Mouse (Mus musculus): ENCODE data around the gene Cntd1. TPM values are rescaled to one million over a fixed set of nuclear protein-coding genes. Genes with fewer than 3 reads are reported as not detected.

Cntd1 gene
- 1 to 10 TPM; 1.1 TPM for total RNA-seq (2023)

DNA sequence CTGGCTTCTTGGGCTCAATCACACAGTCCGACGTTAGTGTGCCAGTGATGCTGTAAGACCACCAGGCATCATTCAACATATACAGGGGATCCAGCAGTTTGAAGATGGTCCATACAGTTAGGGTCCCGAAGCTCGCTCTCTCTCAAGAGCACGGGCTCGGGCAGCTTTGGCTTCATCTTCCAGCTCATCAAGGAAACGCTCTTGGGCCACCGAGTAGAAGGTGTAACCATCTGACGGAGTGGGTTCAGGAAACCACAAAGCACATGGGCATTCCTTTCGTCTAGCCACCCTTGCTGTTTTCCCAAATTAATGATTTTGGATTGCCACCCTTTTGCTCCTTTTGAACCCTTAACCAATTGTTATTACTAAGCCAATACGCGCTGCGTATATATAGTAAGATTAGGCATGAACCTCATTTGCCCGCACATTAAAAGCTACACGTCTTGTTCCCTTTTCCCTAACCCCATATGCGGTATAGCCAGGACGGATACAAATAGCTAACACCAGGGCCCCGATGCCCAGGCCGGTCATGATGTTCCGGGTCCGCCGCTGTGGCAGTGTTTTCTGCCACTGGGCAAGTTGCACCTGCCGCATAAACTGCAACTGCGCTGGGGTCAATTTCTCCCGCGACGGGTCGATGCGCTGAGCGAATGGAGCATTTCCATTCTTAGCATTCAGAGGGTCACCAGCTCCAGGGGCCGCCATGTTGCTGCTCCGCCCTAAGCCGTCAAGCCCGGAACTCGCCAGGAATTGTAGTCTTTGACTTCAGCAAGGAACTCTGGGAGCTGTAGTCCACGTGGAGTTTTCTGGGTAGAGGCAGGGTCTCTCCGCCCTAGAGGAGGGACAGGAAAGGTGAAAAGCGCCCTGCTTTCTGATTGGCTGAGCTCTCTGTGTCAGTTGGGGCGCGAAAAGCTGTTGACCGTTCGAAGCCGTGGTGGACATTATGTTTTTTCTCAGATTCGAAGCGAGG, at the start of gene Cntd1, which contains the start of gene Coa3:
Gene Cntd1, plus strand, starts transcription at position 790 of the 970 bp plus-strand sequence.
Gene Coa3, minus strand, starts transcription at position 892 of the 970 bp plus-strand sequence.

DNA sequence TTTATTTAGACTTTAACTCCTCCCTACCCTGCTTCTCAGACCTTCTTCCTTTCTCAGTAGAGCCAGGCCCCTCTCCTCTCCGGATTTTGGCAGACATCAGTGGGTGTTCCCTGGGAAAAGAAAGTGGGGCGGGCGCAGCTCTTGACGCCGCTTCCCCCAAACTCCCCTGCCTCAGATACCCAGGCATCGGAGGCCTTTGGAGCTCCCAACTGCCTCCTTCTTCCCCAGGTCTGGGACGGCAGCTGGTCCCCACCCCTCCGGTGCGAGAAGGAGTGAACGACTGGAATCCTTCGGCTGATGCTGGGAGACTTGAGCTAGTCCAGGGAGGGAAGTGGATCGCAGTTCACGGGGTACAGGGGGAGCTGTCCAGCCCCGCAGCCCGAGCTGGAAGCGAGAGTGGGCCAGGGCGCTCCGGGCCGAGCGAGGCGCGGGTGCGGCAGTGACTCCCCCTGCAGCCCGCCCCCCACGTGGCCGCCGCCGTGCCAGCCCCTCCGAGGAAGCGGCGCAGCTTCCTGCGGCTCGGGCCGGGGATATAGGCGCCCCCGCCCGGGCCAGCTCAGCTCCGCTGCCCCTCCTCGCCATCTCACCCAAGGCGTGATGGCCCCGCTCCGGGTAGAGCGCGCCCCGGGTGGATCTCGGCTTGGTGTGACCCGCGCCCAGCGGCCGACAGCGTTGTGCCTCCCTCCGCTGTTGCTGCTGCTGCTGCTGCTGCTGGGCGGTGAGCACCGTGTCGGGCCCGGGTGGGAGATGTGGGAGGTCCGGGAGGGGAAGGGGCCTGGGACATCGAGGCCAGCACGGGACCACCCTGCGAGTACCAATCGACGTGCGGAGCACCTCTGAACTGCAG, 32.7 kb upstream of the Cntd1 start, which contains the start of gene Ramp2:
Gene Ramp2, plus strand, starts transcription at position 174 of the 847 bp plus-strand sequence.

DNA sequence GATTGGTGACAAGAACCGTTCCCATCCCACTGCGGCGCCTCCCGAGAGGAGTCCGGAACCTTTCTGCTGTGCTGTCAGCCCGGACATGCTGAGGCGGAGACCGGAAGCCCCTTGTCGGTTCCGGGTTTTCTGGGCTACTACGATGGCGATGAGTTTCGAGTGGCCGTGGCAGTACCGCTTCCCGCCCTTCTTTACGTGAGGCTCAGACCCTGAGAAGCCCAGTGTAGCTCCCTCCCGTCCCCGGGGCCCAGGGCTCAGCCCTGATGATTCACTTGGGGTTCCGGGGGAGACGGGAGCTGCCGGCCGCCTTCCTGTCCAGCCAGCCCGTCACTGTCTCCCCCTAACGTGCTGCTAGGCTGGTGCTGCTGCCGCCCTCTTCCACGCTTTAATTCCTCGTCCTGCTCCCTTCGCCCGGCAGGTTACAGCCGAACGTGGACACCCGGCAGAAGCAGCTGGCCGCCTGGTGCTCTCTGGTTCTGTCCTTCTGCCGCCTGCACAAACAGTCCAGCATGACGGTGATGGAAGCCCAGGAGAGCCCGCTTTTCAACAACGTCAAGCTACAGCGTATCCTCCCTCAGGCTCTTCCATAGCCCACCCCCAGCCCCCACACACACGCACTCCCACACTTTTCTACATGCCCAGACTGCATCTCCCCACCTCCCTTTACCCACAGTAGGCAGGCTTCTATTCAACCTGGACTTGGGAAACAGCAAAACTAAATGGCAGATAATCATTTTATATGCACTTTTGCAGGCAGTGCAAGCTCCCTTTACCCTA, 25.0 kb upstream of the Cntd1 start, which contains the start of gene Vps25:
Gene Vps25, plus strand, starts transcription at position 95 of the 777 bp plus-strand sequence.

GRCm38 (mm10) chr11:101259948-101260825, 18.6 kb upstream of the Cntd1 start, which contains the start of gene Wnk4:
Wnk4 (plus strand) TSS chr11:101260567.

GRCm38 (mm10) chr11:101302004-101302798, 23.4 kb downstream of the Cntd1 start, which contains the start of gene Becn1:
Becn1 (minus strand) TSS chr11:101302286.

DNA sequence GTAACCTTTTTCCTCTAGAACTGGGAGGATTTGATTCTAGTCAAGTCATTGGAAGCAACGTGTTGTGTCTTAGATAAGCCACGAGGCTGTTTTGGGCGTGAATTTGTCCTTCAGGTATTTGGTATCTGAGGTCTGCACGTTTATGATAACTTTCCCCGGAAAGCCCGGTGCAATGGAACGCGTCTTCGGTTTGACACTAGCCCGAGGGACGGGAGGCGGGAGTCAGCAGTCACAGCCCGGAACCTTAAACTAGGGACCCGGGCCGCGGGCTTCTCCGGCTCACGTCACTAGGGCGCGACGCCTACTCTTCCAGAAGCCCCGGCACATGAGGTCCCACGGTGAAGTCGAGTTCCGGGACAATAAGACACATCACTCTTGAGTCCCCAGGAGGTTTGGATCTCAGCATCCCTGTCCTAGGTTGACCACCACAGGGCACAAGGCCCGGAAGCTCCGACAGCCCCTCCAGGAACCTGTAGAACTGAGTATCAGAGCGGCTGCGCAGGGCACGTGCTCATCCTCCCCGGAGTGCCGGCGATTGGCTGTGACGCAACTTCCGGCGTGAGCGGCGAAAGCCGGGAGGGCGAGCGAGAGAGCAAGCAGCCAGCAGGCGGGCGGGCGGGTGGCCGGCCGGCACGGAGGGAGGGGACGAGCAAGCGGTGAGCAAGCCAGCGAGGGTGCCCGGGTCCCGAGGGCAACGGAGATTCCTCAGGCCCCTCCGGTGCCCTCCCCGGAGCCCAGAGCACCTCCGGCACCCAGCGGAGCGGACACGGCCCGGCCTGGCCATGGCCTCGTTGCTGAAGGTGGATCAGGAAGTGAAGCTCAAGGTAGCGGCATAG, 37.1 kb downstream of the Cntd1 start, which contains the start of gene Psme3:
Gene Psme3, plus strand, starts transcription at position 549 of the 836 bp plus-strand sequence.

DNA sequence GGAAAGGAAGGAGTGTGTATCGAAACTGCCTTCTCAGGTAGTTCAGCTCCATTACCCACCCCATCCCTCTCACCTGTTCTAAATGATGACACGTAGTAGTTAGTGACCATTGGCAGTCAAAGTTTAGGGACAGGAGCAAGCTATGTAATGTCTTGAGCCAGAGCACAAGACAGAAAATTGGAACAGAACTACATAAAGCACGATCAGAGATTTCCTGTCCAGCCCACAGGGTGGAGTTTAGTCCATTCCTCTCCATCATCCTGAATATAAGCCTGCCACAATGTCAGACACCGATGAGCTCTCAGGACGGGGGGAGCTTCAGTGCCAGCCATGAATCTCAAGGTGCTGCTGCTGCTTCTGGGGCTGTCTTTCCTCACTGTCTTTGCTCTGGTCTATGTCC, 46.0 kb downstream of the Cntd1 start, which contains the start of gene Aoc2:
Gene Aoc2, plus strand, starts transcription at position 301 of the 400 bp plus-strand sequence.

DNA sequence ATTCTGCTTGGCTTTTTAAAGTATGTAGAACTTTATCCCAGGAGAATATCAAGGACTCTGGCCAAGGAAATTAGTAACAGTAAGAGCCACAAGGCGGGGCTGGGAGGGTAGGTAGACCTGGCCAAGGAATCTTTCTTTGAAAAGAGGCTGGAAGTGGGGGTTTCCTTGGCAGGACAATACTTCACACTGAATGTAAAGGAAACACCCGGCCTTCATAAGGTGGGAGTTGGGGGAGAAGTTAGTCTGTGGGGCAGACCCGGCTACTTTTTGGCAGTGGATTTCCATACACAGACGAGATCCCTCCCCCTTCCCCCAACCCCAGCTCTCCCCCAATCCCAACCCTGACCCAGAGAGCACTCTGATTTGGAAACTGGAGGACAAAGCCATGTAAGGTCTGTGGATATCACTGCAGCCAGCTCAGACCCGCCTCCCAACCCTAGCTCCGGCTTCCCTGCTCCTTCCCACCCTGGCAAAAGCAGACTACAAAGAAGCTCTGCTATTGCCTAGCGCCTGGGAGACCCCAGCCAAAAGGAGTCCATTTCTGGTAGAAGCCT, 51.6 kb downstream of the Cntd1 start, which contains the start of gene Aoc3:
Gene Aoc3, plus strand, starts transcription at position 235 of the 554 bp plus-strand sequence.

Other genes with a start within 250 kb of the Cntd1 start
- gene Naglu, start 209.0 kb upstream of the Cntd1 start, total RNA-seq (2023), result 1 to 10 TPM; 7.5 to 8.9 TPM
- 1 to 10 TPM in 1 of 2 experiments, under 1 TPM in 1; 0.59 to 1.1 TPM for gene Hsd17b1, start 200.6 kb upstream of the Cntd1 start, total RNA-seq (2023)
- gene Coasy, start 196.4 kb upstream of the Cntd1 start, total RNA-seq (2023), result 10 to 100 TPM; 13.1 to 15.3 TPM
- gene Mlx, start 191.7 kb upstream of the Cntd1 start, total RNA-seq (2023), result 10 to 100 TPM; 44.8 to 49.5 TPM
- 1 to 10 TPM; 6.7 to 8.6 TPM for gene Psmc3ip, start 183.6 kb upstream of the Cntd1 start, total RNA-seq (2023)
- 10 to 100 TPM; 29.7 to 32.7 TPM for gene Retreg3, start 159.1 kb upstream of the Cntd1 start, total RNA-seq (2023)
- gene Tubg1, start 159.1 kb upstream of the Cntd1 start, total RNA-seq (2023), result 10 to 100 TPM; 17.5 to 20.9 TPM
- 1 to 10 TPM; 1.8 to 2.7 TPM for gene Tubg2, start 123.1 kb upstream of the Cntd1 start, total RNA-seq (2023)
- under 1 TPM; 0.64 to 0.99 TPM for gene Cntnap1, start 108.5 kb upstream of the Cntd1 start, total RNA-seq (2023)
- 1 to 10 TPM; 2.9 to 3.2 TPM for gene Plekhh3, start 107.7 kb upstream of the Cntd1 start, total RNA-seq (2023)
- gene Ccr10, start 103.6 kb upstream of the Cntd1 start, total RNA-seq (2023), result under 1 TPM; 0.77 to 0.83 TPM
- 10 to 100 TPM; 40.5 to 48.5 TPM for gene Ezh1, start 52.5 kb upstream of the Cntd1 start, total RNA-seq (2023)
- not detected for gene Ramp2, start 33.0 kb upstream of the Cntd1 start, total RNA-seq (2023)
- 10 to 100 TPM; 59.3 to 60.8 TPM for gene Vps25, start 25.3 kb upstream of the Cntd1 start, total RNA-seq (2023)
- gene Wnk4, start 18.4 kb upstream of the Cntd1 start, total RNA-seq (2023), result 1 to 10 TPM in 1 of 2 experiments, under 1 TPM in 1; 0.93 to 1.4 TPM
- 10 to 100 TPM; 28.9 to 32.6 TPM for gene Coa3, start 102 bp downstream of the Cntd1 start, total RNA-seq (2023)
- gene Becn1, start 23.3 kb downstream of the Cntd1 start, total RNA-seq (2023), result 100 to 1,000 TPM; 134 to 148 TPM
- gene Psme3, start 37.2 kb downstream of the Cntd1 start, total RNA-seq (2023), result 10 to 100 TPM; 71.5 to 76.8 TPM
- gene Aoc2, start 46.1 kb downstream of the Cntd1 start, total RNA-seq (2023), result 1 to 10 TPM; 3.7 to 4.9 TPM
- gene Aoc3, start 51.6 kb downstream of the Cntd1 start, total RNA-seq (2023), result under 1 TPM; 0.13 to 0.18 TPM
- gene G6pc, start 88.5 kb downstream of the Cntd1 start, total RNA-seq (2023), result not detected
- 10 to 100 TPM; 17.1 to 19.2 TPM for gene Aarsd1, start 138.6 kb downstream of the Cntd1 start, total RNA-seq (2023)
- 1 to 10 TPM; 1.6 to 2.0 TPM for gene Gm27029, start 145.8 kb downstream of the Cntd1 start, total RNA-seq (2023)
- gene Rundc1, start 146.1 kb downstream of the Cntd1 start, total RNA-seq (2023), result 1 to 10 TPM; 6.6 to 7.7 TPM
- gene Ptges3l, start 146.3 kb downstream of the Cntd1 start, total RNA-seq (2023), result under 1 TPM; 0.35 to 0.82 TPM
- 10 to 100 TPM; 45.5 to 47.2 TPM for gene Rpl27, start 163.3 kb downstream of the Cntd1 start, total RNA-seq (2023)
- 10 to 100 TPM; 16.4 to 21.7 TPM for gene Ifi35, start 169.4 kb downstream of the Cntd1 start, total RNA-seq (2023)
- gene Rnd2, start 186.0 kb downstream of the Cntd1 start, total RNA-seq (2023), result under 1 TPM in 1 of 2 experiments, not detected in 1; 0.61 TPM
- 10 to 100 TPM; 14.6 to 16.3 TPM for gene Vat1, start 187.2 kb downstream of the Cntd1 start, total RNA-seq (2023)

All from neutrophil, adult 83 days (primary cell).